Mouse (Mus musculus) kidney, adult 9 months (tissue): ENCODE measurements around the gene Vdr.

Source experiments
- DNase-seq: peaks from one replicate; pipeline ENCODE4 v3.0.0; 2022

The Vdr gene

DNA sequence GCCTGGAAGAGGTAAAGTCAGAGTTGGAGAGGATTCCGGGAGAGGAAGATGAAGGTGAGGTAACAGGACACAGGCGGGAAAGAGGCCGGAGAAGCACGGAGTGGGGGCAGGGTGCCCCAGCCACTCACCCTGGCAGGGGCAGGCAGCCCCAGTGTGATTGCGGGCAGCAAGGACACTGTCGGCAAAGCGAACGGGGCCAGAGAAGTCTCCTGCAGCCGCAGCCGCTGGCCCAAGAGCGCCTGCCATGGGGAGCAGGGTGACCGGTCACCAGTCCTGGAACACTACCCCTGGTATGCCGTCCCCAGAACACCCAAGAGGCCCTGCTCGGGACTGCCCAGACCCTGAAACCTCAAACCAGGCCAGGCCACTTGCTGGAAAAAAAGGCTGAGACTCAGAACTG is 101.9 kb downstream of the Vdr start:
- DNase-seq = no peak

DNA sequence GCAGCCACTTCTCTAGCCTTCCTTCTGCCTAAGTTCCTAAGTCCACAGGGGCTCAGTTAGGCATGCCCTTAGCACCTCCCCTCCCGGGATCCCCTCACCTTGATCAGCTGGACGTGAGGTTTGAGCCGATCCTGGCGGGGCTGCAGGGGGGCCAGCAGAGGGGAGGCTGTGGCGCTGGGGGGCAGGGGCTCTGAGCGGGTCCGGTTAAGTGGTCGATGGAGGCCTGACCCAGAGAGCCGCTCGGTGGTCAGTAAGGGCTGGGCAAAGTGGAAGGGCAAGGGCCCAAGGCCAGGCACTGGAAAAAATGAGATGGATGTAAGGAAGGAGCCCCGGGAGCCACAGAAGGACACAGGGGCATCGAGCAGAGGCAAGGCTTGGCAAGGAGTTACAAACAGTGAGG is 102.6 kb downstream of the Vdr start:
- no peak for DNase-seq
